Mouse (Mus musculus): ENCODE measurements around the gene Aip.
"Not testable (repeated sequence)": the region's sequence is repeated elsewhere in the genome, so short reads cannot be mapped to it uniquely, and the experiment has no call there.

Aip gene

DNA sequence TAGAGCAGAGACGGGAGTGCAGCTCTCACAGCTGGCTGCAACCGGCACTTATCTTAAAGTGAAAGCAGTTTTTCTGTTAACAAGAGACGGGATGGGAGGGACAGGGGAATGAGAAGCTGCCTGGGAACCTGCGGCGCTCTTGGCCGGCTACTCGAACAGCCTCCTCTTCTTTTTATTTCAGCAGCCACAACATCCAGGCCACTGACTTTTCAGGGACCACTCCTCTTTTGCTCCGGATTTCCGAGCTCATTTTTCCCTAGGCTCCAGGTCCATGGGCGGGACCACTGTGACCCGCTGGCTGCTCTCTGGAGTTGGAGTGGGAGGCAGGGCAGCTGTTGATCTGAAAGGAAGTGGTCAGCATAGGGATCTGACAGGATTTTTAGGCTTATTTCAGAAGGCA, 61.2 kb downstream of the Aip start:
- DNase-seq (ENCODE audit: low spot score in 2 of 2): not testable (repeated sequence)
